Comparison of ENCODE assay signal across 13 mouse cellular contexts in the genomic region with DNA sequence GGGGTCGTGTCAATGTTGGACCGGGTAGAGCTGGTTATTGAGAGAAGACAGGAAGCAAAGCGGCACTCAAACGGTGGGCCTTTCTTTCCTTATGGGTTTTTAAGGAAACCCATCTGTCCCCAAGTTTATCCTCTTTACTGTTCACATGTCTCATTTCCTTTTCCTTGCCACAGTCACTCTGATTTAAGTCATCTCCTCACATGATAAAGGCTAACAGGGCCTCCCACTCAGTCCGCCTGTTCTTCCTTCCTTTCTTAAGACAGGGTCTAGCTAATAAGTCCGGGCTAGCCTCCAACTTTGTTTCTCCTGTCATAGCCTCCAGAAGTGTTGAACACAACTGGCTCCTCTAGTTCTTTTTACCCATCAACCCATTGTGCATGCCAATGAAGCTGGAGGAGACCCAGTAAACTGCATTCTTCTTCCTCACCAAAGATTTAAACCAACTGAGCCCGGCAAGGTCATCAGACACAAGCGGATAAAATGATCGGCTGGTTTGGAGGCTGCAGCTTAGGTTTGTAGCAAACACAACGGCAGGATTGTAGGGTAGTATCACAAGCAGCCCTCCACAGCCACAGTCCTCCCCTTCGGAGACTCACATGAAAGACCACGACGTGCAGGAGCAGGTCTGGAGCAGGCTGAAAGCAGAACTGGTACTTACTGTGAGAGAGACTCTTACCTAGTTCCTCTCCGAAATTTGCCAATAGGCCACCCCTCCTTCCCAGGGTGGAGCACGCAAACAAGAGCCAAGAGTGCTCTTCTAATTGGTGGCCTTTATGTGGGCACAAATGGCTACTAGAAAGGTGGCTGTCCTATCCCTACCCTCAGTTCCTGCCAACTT. TPM values are rescaled to one million over a fixed set of nuclear protein-coding genes. Genes with fewer than 3 reads are reported as not detected.
DNase-seq lines count a peak whose midpoint lies in the region; ATAC-seq lines count a peak whose summit lies in the region.
"Had no signal": no experiment of that assay in that cellular context is flagged by ENCODE, and none has a peak within 500 bp of the region (broad histone marks: within the 10 kb centered on the region; RNA-seq: fewer than 3 reads in every experiment).

No protein-coding gene starts in this region.

- no peaks in the 10 kb centered on the region for H3K27me3 ChIP-seq in liver, embryonic 15.5 days
- H3K27me3 ChIP-seq in liver, embryonic 12.5 days (replicated peaks), result no peaks in the 10 kb centered on the region
- H3K27me3 ChIP-seq in splenic B cell, adult 2 months (ENCODE audit: control insufficient read depth, insufficient read depth, low read length, poor library complexity, severe bottlenecking), result no peaks in the 10 kb centered on the region
- H3K27me3 ChIP-seq: neural tube, embryonic 13.5 days had no signal

- H3K27ac ChIP-seq in liver, embryonic 15.5 days (replicated peaks), result peak overlapping the region; percentile 48
- H3K27ac ChIP-seq in liver, embryonic 12.5 days, result no peak overlapping the region
- H3K27ac ChIP-seq: neural tube, embryonic 13.5 days had no signal

- no peaks in the 10 kb centered on the region for H3K36me3 ChIP-seq in liver, embryonic 15.5 days (replicated peaks)
- H3K36me3 ChIP-seq in liver, embryonic 12.5 days, result no peaks in the 10 kb centered on the region
- H3K36me3 ChIP-seq in splenic B cell, adult 2 months (ENCODE audit: control insufficient read depth, insufficient read depth, low read length, poor library complexity, severe bottlenecking), result no peaks in the 10 kb centered on the region; the same call in 1 of the 2 replicates

- no peak overlapping the region for H3K9ac ChIP-seq in liver, embryonic 15.5 days
- H3K9ac ChIP-seq in liver, embryonic 12.5 days, result no peak overlapping the region
- H3K9ac ChIP-seq: neural tube, embryonic 13.5 days had no signal

- DNase-seq in frontal cortex, postnatal 14 days (ENCODE audit: low spot score in 2 of 2), result no peak
- DNase-seq in splenic B cell, adult 2 months (ENCODE audit: low read depth, low spot score), result peak; percentile 85
- no peak for DNase-seq in adrenal gland, adult 18-20 months (ENCODE audit: low spot score in 2 of 2)
- no peak for DNase-seq in cerebellum, postnatal 10 days
- DNase-seq: cerebellum, adult 8-10 months; right cerebral cortex, postnatal 14 days; thymus, adult 18-20 months had no signal

- 45% methylated on average over 15 of the region's 15 CpGs for WGBS in liver, embryonic 15.5 days (ENCODE audit: insufficient replicate concordance)
- 60% methylated on average over 15 of the region's 15 CpGs for WGBS in liver, embryonic 12.5 days (ENCODE audit: insufficient replicate concordance)

- H3K4me2 ChIP-seq in liver, embryonic 15.5 days, result no peak overlapping the region
- H3K4me2 ChIP-seq in liver, embryonic 12.5 days, result no peak overlapping the region
- H3K4me2 ChIP-seq: neural tube, embryonic 13.5 days had no signal

- no peaks in the 10 kb centered on the region for H3K9me3 ChIP-seq in liver, embryonic 15.5 days (replicated peaks)
- no peaks in the 10 kb centered on the region for H3K9me3 ChIP-seq in liver, embryonic 12.5 days (replicated peaks)
- H3K9me3 ChIP-seq: neural tube, embryonic 13.5 days had no signal

- H3K4me1 ChIP-seq in liver, embryonic 15.5 days (replicated peaks), result no peaks in the 10 kb centered on the region
- no peaks in the 10 kb centered on the region for H3K4me1 ChIP-seq in liver, embryonic 12.5 days

- 0 out of 2 replicates have a peak overlapping the region, but pooled peaks have one; percentile 4 for H3K4me3 ChIP-seq in liver, embryonic 15.5 days (replicated peaks)
- no peak overlapping the region for H3K4me3 ChIP-seq in liver, embryonic 12.5 days
- H3K4me3 ChIP-seq: erythroblast, embryonic 14.5 days; neural tube, embryonic 13.5 days had no signal

- ATAC-seq in frontal cortex, adult (ENCODE audit: low TSS enrichment), result peak; percentile 12; the same call in 1 of the 2 replicates
- ATAC-seq in liver, embryonic 15.5 days (ENCODE audit: insufficient read depth), result no peak
- ATAC-seq in liver, embryonic 12.5 days, result no peak
- ATAC-seq in megakaryocyte, adult 5-6 weeks (ENCODE audit: poor library complexity, severe bottlenecking), result peak; percentile 74

RNA-seq across cellular contexts. Expression of gene Plekhm3, which starts 29.0 kb away (rescaled TPM):
- polyA plus RNA-seq in liver, embryonic 15.5 days (2015; fragmentation: Nextera tagmentation; extraction: Ambion mirVana), result 1.7 and 2.1 TPM in 2 replicates
- polyA plus RNA-seq in liver, embryonic 12.5 days (2016; fragmentation: Nextera tagmentation; extraction: Ambion mirVana), result 3.1 and 3.8 TPM in 2 replicates
- total RNA-seq in megakaryocyte, adult 5-6 weeks (2015), result 38.5 and 40.6 TPM in 2 replicates
- total RNA-seq in megakaryocyte, adult 5-6 weeks (2017), result 26.4 and 39.1 TPM in 2 replicates
- total RNA-seq in adrenal gland, adult 18-20 months (2021), result 10 to 100 TPM; 14.9 to 16.6 TPM

Comparison
In these comparisons a context has a peak if more than half of its experiments do, and no peak if none do; other contexts are left out.
1. ATAC-seq: peak in frontal cortex, adult (single experiment) and megakaryocyte, adult 5-6 weeks (single experiment); none in liver, embryonic 15.5 days (single experiment) and liver, embryonic 12.5 days (single experiment).